Mouse (Mus musculus): Measurements from ENCODE around the gene Fam20b. TPM values are rescaled to one million over a fixed set of nuclear protein-coding genes. Genes with fewer than 3 reads are reported as not detected.
A peak's percentile ranks its signal among the peaks of the same experiment; 100 is the strongest.

The Fam20b gene
- 53.2 TPM for polyA plus RNA-seq (2021)

DNA sequence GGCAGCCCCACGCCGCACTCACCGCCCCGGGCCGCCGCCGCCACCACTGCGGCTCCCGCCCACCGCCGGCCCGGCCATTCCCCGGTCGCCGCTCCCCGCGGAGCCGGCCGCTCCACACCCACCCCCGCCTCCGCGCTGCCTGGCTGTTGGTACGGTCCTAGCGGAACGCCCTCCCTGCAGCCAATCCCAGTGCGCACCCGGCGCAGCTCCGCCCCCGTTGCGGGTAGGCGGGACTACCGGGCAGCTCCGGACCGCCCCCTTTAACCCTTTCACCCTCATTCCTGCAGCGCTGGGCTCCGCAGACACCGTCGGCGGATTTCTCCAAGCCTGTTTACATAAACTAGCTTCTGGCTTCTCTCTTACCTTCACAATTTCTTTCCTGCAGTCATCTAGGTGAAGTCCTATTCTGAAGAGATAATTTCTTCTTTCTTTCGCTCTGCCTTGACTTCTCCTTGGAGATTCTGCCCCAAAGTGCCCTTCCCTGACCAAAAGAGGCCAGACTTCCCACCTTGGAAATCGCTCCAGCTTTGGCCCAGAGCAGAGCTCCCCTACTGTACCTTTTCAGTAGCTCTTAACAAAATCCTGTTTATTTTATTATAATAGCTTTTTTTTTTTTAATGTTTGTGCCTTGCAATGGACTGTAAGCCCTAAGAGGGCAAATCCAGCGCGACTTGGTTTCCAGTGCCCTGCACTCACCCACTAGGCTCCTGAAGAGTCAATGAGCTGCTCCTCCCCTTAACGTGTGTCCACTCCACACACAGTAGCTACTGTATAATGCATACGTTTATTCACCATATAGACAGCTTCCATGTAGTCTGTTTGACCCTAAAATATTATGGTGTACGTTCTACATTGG is at the start of gene Fam20b:
Gene Fam20b, minus strand, starts transcription at position 137 of the 856 bp plus-strand sequence.
- DNase-seq (ENCODE audit: low read depth, low spot score) = peak; percentile 63
- ATAC-seq = peak; percentile 95
- in situ Hi-C loops (cut with MboI; ENCODE audit: low pct_unique_long_range_greater_than_20kb) = no loop called here
- H3K27me3 ChIP-seq = no peaks in the 10 kb centered on the region
- ChIA-PET POLR2A (interaction anchor here (0.6 to 1.0 kb wide), 4 partner anchors 43 to 682 kb away, joined by 3 to 9 read pairs (median 6); no protein-coding TSS in a partner anchor), CTCF (interaction anchor here (0.8 to 1.5 kb wide), 2 partner anchors 9 to 22 kb away, joined by 3 to 4 read pairs; no protein-coding TSS in a partner anchor)
- no peak for TF ChIP-seq CTCF (IDR thresholded peaks at IDR 0.05)

DNA sequence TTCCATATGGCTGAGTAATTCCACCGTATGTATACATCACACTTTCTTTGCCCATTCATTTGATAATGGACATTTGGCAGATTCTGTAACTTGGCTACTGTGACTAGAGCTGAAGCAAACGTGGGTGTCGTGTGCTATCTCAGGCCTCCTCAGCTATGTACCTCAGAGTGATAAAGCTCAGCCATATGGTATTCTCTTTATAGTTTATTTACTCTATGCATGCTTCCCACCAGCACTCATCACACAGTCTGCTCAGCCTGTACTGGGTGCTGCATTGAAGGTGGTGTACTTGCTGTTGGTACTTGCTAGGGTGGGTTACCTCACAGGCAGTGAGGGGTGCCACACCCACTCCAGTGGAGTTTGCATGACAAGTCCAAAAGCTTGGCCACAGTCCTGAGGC is 46.4 kb upstream of the Fam20b start:
- no peak for TF ChIP-seq CTCF (IDR thresholded peaks at IDR 0.05)
- H3K27me3 ChIP-seq = no peaks in the 10 kb centered on the region
- ATAC-seq (no peak), DNase-seq (ENCODE audit: low read depth, low spot score) (no peak)
- ChIA-PET CTCF (no interaction called here), POLR2A (no interaction called here)
- in situ Hi-C loops (cut with MboI; ENCODE audit: low pct_unique_long_range_greater_than_20kb) = no loop called here

DNA sequence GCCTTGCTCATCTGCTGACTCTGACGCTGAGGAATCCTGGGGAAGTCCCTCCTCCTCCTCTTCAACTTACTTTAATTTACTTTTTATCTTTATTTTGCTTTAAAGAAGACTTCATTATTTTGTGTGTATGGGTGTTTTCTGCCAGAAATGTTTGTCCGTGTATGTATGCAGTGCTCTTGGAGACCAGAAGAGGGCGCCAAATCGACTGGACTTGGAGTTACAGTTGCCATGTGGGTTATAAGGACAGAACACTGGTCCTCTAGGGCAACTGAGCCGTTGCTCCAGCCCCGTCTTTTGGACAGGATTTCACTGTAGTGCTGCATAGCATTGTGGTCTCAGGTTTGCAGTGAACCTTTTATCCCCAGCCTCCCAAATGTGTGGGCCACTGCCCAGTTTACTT is 45.7 kb upstream of the Fam20b start:
- in situ Hi-C loops (cut with MboI; ENCODE audit: low pct_unique_long_range_greater_than_20kb) = no loop called here
- ATAC-seq (no peak), DNase-seq (ENCODE audit: low read depth, low spot score) (no peak)
- H3K27me3 ChIP-seq = no peaks in the 10 kb centered on the region
- POLR2A ChIA-PET = no interaction called here
- CTCF ChIA-PET = no interaction called here
- no peak for TF ChIP-seq CTCF (IDR thresholded peaks at IDR 0.05)

DNA sequence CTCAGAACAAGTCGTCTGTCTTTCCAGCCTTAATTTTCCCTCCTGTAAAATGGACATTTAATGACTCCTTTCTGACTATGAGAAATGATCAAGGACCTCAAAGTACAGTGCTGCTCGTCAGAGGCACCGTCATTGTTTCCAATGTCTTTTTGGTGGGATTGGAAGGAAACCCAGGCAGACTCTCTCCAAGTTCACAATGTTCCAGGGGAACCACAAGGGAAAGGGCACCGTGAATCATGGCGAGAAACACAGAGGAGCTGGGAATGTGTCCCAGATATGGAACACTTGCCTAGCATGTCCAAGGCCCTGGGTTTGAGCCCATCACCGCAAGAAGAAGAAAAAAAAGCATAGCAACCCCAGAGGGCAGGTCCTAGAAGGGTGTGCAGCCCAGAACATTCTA is 44.4 kb upstream of the Fam20b start:
- ChIA-PET CTCF (no interaction called here), POLR2A (interaction anchor here (0.6 kb wide), 1 partner anchor 314 kb away, joined by 3 read pairs; no protein-coding TSS in a partner anchor)
- no peak for DNase-seq (ENCODE audit: low read depth, low spot score)
- no peak for TF ChIP-seq CTCF (IDR thresholded peaks at IDR 0.05)
- no peaks in the 10 kb centered on the region for H3K27me3 ChIP-seq
- ATAC-seq = no peak
- in situ Hi-C loops (cut with MboI; ENCODE audit: low pct_unique_long_range_greater_than_20kb) = no loop called here

DNA sequence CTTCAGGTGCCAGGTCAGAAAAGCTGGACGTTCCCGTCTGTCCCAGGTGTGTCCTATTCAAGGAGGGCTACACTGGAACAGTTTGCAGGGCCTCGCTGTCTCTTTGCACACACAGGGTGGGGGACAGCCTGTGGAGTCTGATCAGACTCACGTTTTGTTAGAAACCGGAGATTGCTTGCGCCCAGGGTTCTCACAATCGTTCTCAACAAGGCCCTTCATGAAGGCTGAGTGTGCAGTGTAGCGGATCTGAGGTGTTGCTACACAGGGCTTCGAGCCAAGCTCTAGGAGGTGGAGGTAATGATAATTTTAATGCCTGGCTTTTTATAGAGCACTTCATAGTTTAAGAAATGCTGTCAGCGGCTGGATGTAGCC is 42.5 kb upstream of the Fam20b start:
- peak; percentile 47 for ATAC-seq
- in situ Hi-C loops (cut with MboI; ENCODE audit: low pct_unique_long_range_greater_than_20kb) = no loop called here
- ChIA-PET CTCF (no interaction called here), POLR2A (interaction anchor here (0.6 kb wide), 1 partner anchor 14 kb away, joined by 4 read pairs; no protein-coding TSS in a partner anchor)
- no peaks in the 10 kb centered on the region for H3K27me3 ChIP-seq
- DNase-seq (ENCODE audit: low read depth, low spot score) = no peak
- no peak for TF ChIP-seq CTCF (IDR thresholded peaks at IDR 0.05)

DNA sequence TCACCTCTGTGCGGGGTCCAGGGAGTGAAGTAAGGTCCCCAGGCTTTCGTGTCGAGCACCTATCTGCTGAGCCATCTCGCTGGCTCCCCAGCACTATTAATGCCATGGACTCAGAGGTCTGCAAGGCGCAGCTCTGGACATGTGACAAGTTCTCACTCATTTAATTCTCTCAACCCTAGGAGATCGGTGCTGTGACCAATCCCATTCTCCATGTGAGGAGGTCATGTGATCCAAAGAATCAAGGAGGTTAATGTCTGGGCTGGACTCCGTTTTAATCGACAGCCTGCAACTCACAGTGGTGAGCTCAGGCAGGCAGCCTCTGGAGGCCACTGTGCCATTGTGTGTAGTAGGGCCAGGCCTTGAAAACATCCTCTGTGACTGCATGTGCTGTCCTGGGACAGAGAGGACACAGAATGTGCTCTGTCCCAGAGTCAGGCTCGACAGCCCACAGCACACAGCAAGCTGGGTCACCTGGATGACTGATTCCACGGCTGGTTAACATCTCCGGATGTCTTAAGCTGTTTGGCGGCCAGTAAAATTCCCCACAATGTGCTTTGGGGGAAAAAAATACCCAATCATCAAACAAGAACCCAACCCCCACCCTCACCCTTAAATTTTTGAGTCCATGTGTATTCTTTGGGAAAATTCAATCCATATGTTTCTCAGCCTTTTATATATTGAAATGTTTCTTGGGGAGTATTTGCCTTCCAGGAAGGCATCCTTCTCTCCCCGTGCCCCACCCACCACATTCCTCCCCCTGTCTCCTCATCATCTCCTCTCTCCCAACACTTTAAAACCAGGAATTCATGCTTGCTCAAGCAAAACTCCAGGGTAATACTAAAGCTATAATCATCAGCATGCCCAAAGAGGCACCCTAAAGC is 41.9 kb upstream of the Fam20b start:
- no peak for TF ChIP-seq CTCF (IDR thresholded peaks at IDR 0.05)
- CTCF ChIA-PET = interaction anchor here (1.4 kb wide), 1 partner anchor 15 kb away, joined by 3 read pairs; no protein-coding TSS in a partner anchor
- ATAC-seq = peak; percentile 39
- no peaks in the 10 kb centered on the region for H3K27me3 ChIP-seq
- POLR2A ChIA-PET = interaction anchor here (0.6 kb wide), 1 partner anchor 15 kb away, joined by 4 read pairs; no protein-coding TSS in a partner anchor
- in situ Hi-C loops (cut with MboI; ENCODE audit: low pct_unique_long_range_greater_than_20kb) = no loop called here
- no peak for DNase-seq (ENCODE audit: low read depth, low spot score)

DNA sequence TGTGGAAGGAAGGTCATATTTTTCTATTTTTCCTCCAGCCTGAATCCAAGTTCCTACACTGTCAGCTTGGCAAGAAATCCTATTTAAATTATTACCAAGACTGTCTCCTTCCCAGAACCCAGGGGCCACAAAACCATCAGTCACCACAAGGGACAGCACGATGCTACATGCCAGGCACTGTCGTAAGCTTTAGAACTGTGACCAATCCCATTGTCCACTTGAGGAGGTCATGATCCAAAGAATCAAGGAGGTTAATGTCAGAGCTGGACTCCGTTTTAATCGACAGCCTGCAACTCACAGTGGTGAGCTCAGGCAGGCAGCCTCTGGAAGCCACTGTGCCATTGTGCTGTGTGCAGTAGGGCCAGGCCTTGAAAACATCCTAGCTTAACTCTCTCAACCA is 39.4 kb upstream of the Fam20b start:
- DNase-seq (ENCODE audit: low read depth, low spot score) (no peak), ATAC-seq (no peak)
- no peak for TF ChIP-seq CTCF (IDR thresholded peaks at IDR 0.05)
- ChIA-PET CTCF (interaction anchor here (1.3 kb wide), 1 partner anchor 18 kb away, joined by 4 read pairs; no protein-coding TSS in a partner anchor), POLR2A (no interaction called here)
- no peaks in the 10 kb centered on the region for H3K27me3 ChIP-seq
- in situ Hi-C loops (cut with MboI; ENCODE audit: low pct_unique_long_range_greater_than_20kb) = no loop called here

DNA sequence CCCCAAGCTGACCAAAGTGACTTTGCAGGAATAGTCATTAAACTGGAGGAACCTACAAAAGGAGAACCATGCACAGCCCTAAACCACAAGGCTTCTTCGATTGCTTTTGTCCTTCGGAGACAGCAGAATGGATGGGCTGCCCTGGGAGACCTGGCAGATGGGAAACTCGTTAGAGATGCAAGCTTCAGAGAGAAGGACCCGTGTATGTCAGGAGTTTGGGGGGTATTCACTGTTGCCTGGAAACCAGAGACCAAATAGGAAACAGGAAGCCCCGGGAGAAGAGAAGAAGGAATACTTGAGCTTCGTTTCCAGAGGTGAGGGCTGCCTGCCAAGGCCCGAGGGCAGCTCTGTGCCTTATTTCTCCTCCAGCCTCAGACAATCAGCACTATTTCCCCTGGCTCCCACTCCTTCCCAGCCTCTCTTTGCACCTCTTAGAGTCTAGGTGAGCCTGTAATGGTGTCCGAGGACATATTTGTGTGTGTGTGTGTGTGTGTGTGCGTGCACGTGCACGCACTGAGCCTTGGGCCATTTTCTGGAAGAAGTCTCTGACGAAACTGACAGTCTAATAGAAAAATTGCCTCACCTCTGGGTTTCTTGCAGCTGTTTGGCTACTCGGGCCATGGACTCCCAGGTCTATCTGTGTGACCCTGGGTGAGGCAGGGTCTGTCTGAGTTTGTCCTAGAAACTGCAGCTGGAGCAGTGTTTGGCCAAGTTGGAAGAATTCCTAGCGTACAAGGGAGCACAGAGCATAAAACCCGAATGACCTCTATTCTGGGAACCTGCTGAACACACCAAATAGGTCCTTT is 35.9 kb upstream of the Fam20b start:
- H3K27me3 ChIP-seq = no peaks in the 10 kb centered on the region
- ChIA-PET POLR2A (no interaction called here), CTCF (interaction anchor here (0.7 to 1.2 kb wide), 3 partner anchors 9 to 78 kb away, joined by 3 read pairs; no protein-coding TSS in a partner anchor)
- DNase-seq (ENCODE audit: low read depth, low spot score) (no peak), ATAC-seq (no peak)
- no peak for TF ChIP-seq CTCF (IDR thresholded peaks at IDR 0.05)
- in situ Hi-C loops (cut with MboI; ENCODE audit: low pct_unique_long_range_greater_than_20kb) = no loop called here

DNA sequence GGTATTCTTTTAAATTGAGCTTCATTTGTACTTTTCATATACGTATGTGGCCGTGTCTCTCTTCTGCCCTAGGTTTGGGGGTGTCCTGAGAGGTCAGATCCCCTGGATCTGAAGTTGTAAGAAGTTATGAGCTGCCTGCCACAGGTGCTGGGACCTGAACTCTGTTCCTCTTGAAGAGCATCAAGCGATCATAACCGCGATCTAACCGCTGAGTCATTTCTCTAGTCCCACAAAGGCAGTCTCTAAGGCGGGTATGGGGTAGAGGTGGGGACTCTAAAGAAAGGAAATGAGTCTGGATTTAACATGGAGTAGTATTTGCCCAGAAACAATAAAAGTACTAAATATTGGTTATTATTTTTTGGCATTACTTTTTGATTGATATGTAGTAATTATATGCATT is 34.1 kb upstream of the Fam20b start:
- DNase-seq (ENCODE audit: low read depth, low spot score) = no peak
- CTCF ChIA-PET = interaction anchor here (0.7 to 1.6 kb wide), 10 partner anchors 10 to 310 kb away, joined by 3 to 13 read pairs (median 3); no protein-coding TSS in a partner anchor
- in situ Hi-C loops (cut with MboI; ENCODE audit: low pct_unique_long_range_greater_than_20kb) = no loop called here
- no peak for TF ChIP-seq CTCF (IDR thresholded peaks at IDR 0.05)
- ATAC-seq = no peak
- H3K27me3 ChIP-seq = no peaks in the 10 kb centered on the region
- POLR2A ChIA-PET = no interaction called here

Data from Patski (cell line).